Comparison of ENCODE assay signal across 16 mouse cellular contexts in genomic region chr1:130217404-130217803, GRCm38 (mm10).
DNase-seq lines count a peak whose midpoint lies in the region; ATAC-seq and TF ChIP-seq lines count a peak whose summit lies in the region.
"Had no signal": no experiment of that assay in that cellular context is flagged by ENCODE, and none has a peak within 500 bp of the region (broad histone marks: within the 10 kb centered on the region; RNA-seq: fewer than 3 reads in every experiment).

No protein-coding gene starts in this region.

- no peaks in the 10 kb centered on the region for H3K9me3 ChIP-seq in embryonic facial prominence, embryonic 12.5 days
- H3K9me3 ChIP-seq: forebrain, embryonic 12.5 days; heart, embryonic 10.5 days; hindbrain, embryonic 13.5 days had no signal

- 31% methylated on average over 3 of the region's 3 CpGs for WGBS in embryonic facial prominence, embryonic 12.5 days

- H3K4me1 ChIP-seq in embryonic facial prominence, embryonic 12.5 days, result no peaks in the 10 kb centered on the region
- H3K4me1 ChIP-seq: forebrain, embryonic 12.5 days; heart, embryonic 10.5 days; hindbrain, embryonic 13.5 days had no signal

- no peak overlapping the region for H3K27ac ChIP-seq in embryonic facial prominence, embryonic 12.5 days
- H3K27ac ChIP-seq in left cerebral cortex, adult 2 months, result no peak overlapping the region
- H3K27ac ChIP-seq: forebrain, embryonic 12.5 days; heart, embryonic 10.5 days; hindbrain, embryonic 13.5 days; hindbrain, postnatal 0 days had no signal

- H3K4me2 ChIP-seq in embryonic facial prominence, embryonic 12.5 days (replicated peaks), result no peak overlapping the region
- H3K4me2 ChIP-seq: forebrain, embryonic 12.5 days; hindbrain, embryonic 13.5 days had no signal

- no peak for TF ChIP-seq CTCF in left cerebral cortex, adult 2 months (IDR thresholded peaks at IDR 0.05)

- intact Hi-C loops in left cerebral cortex, adult 2 months (cut with DNase I), result no loop called here

- H3K36me3 ChIP-seq in embryonic facial prominence, embryonic 12.5 days, result no peaks in the 10 kb centered on the region
- H3K36me3 ChIP-seq: forebrain, embryonic 12.5 days; heart, embryonic 10.5 days; hindbrain, embryonic 13.5 days had no signal

- no peaks in the 10 kb centered on the region for H3K27me3 ChIP-seq in embryonic facial prominence, embryonic 12.5 days
- H3K27me3 ChIP-seq: forebrain, embryonic 12.5 days; hindbrain, embryonic 13.5 days had no signal

- DNase-seq in embryo, embryonic 10.5 days (ENCODE audit: low spot score), result peak; percentile 30
- DNase-seq in embryo, embryonic 11 days, result peak; percentile 24
- peak; percentile 50 for DNase-seq in forelimb bud, embryonic 11.5 days (ENCODE audit: low read depth, low spot score)
- no peak for DNase-seq in right cerebral cortex, postnatal 10 days (ENCODE audit: low spot score in 2 of 2)
- DNase-seq in right cerebral cortex, postnatal 36 days (ENCODE audit: low spot score in 2 of 2), result no peak
- no peak for DNase-seq in left cerebral cortex, adult 2 months (ENCODE audit: extremely low spot score in 1 of 2, low spot score in 2 of 2)
- no peak for DNase-seq in urinary bladder, postnatal 10 days (ENCODE audit: low spot score)
- DNase-seq: cerebellum, adult 18-20 months; gastrocnemius, postnatal 36 days; heart, adult 11 months had no signal

- no peak overlapping the region for H3K4me3 ChIP-seq in embryonic facial prominence, embryonic 12.5 days
- no peak overlapping the region for H3K4me3 ChIP-seq in left cerebral cortex, adult 2 months
- H3K4me3 ChIP-seq: forebrain, embryonic 12.5 days; heart, embryonic 10.5 days; hindbrain, embryonic 13.5 days had no signal

- peak; percentile 10; the same call in 1 of the 2 replicates for ATAC-seq in embryonic facial prominence, embryonic 12.5 days (ENCODE audit: insufficient number of reproducible peaks, insufficient read depth, low FRiP score, low TSS enrichment)
- ATAC-seq: forebrain, embryonic 16.5 days; hindbrain, postnatal 0 days had no signal

- no peak overlapping the region for H3K9ac ChIP-seq in embryonic facial prominence, embryonic 12.5 days
- H3K9ac ChIP-seq: forebrain, embryonic 12.5 days; hindbrain, embryonic 13.5 days had no signal

Comparison
In these comparisons a context has a peak if more than half of its experiments do, and no peak if none do; other contexts are left out.
1. DNase-seq: peak in embryo, embryonic 10.5 days (single experiment), embryo, embryonic 11 days (single experiment) and forelimb bud, embryonic 11.5 days (single experiment); none in right cerebral cortex, postnatal 10 days (0 of 2), right cerebral cortex, postnatal 36 days (0 of 2), left cerebral cortex, adult 2 months (0 of 2) and urinary bladder, postnatal 10 days (single experiment).